Mouse (Mus musculus) frontal cortex, adult 2 months (tissue): ENCODE results near the gene Rars. TPM values are rescaled to one million over a fixed set of nuclear protein-coding genes. Genes with fewer than 3 reads are reported as not detected.
"Not testable (repeated sequence)": the region's sequence is repeated elsewhere in the genome, so short reads cannot be mapped to it uniquely, and the experiment has no call there.

Source experiments
- DNase-seq, 2 experiments: peaks; one replicate each; pipeline ENCODE4 v3.0.0; 2022; ENCODE audit warnings: low spot score in 1 of 2; ENCODE audit errors: extremely low spot score in 1 of 2
- polyA plus RNA-seq: library from polyadenylated mRNA; depleted of rRNA; stranded (reverse); fragments of >200 nt; gene quantifications from 2 replicates; pipeline ENCODE4 v1.2.3, GENCODE M21; 2012; rRNA removed

Rars gene
- polyA plus RNA-seq: 45.9 and 46.0 TPM in 2 replicates

DNA sequence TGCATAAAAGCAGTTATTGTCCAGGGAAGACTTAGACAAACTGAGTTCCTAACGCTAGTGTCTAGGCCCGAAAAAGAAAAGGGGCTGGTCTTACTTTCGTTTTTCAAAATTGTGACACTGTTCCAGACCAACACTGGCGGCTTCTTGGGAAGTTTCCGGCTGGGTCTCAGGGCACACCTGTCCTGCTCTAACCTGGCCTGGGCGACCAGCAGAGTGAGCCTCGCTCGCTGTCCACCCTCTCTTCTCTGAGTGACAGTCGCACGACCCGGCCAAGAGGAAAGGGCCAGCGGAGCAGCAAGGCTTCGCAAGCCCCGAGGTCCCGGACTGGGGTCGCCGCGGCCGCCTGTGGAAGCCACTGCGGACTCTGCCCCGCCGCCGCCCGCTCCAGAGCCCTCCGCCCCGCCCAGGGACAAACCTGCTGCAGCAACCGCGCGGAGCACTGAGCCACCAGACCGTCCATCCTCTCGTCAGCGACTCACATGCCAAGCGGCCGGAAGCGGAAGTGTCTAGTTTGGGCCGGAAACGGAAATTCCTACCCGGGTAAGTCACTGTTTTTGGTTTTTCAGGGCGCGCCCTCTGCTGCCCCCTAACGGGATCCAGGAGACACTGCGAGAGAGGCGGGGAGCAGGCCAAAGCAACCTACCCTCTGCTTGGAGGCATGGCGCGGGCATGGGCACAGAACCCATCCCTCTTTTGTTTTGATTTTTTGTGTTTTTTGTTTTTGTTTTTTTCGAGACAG is at the start of gene Rars:
Gene Rars, minus strand, starts transcription at position 485 of the 739 bp plus-strand sequence.
- DNase-seq: peak; percentile 89 to 98

DNA sequence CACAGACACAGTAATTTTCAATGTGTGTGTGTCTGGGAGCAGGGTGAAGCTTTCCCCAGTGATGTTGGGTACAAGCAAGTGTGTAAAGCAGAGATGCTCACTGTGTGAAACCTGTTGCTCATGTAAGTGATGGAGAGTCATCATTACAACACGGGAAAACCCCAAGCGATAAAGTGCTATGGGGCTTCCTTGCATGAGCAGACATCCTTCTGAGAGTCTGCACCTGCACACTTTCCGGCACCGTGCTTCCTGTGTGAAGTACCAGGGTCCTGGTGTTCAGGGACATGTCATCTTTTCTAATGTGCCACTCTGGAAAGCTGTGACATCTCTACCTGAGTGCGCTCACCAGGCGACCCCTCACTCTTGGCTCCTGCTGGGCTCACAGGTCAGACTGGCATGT is 48.5 kb upstream of the Rars start:
- DNase-seq: no peak

DNA sequence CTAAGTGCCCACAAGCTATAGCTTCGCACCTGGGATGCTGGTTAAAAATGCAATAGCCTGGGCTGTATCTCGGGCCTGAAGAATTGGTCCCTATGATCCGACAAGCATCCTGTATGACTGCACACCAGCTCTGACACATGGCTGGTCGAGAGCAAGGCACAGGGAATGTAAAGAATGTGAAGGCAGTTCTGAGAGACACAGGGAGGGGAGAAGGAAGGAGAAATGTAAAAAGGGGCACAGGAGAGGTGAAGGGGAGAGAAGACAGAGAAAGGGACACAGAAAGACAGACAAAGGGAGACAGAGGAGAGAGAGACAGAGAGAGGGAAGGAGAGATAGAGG is 44.2 kb upstream of the Rars start:
- DNase-seq: no peak

DNA sequence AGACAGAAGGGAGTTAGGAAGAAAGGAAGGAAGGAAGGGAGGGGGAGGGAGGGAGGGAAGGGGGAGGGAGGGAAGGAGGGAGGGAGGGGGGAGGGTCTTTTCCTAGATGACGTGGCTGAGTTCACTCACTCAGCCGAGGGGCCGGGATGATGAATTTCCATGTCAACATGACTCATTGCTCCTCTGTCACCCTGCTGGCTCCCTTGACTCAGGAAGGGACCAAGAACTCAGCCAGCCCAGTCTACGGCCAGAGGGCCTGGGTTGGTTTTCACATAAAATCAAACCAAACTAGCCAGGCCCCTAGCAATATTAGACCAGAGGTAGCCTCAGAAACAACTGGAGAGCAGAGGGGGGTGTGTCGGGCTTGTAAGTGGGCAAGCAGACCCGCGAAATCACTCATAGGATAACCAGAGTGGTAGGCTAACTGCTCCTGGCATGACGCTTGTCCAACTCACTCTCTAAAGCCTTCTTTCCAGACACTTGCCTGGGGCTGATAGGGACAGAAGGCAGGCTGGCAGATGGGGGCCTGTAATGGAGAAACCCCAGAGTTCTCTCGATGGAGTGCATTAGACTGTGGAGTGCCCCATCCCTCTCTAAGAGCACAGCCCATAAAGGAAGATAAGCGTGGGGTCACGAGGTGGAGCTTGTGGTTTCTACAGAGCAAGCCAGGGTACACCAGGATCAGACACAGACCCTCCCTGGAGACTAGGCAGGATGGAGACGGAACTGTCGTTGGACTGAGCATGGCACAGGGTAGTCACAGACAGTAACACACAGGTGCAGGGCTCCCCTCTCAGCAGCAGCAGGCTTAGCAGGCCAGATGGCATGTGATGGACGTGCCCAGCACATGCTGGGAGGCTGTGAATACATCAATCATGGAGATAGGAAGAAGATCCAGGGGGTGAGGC is 43.6 kb upstream of the Rars start:
- DNase-seq: no peak

DNA sequence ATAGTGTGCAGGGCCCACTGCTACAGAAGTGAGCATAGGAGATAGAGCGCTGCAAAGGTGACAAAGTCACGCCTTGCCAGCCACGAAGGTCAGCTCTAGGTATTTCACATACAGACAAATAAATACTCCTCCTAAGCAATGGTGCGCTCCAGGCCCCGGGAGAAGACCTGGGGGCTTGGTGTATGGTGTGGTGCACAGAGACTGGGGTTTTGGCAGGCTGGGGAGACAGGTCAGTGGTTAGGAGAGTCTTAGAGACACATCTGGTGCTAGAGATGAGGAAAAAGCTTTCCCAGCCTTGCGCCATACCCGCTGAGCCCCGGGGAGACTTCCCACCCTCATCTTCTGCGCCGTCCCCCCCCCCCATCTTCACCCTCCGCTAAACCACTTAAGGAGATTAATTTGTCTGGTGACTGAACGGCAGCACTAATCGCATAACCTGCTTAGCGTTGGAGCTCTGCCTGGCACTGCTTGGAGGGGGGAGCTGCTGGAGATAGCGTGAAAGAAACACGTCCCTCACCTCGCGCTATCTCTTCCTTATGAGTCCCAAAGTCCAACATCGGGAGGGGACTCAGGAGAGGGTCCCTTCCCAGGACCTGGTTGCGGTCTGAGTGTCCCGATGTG is 39.4 kb upstream of the Rars start:
- no peak for DNase-seq

DNA sequence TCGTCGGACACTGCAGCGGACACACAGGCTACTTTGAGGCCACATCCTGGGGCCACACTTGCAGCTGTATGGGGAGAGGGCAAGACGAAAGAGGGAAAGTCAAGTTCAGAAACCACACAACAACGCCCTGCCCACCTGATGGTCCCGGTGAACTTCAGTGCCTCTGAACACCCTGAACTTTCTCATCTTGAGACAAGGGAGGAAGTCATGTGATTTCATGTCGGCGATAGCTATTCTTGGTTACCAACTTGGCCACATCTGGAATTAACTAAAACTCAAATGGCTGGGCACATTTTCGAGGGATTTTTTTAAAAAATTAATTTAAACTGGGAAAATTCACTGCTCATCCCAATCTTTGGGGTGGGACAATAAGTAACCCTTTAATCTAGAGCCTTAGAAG is 36.7 kb upstream of the Rars start:
- no peak for DNase-seq

DNA sequence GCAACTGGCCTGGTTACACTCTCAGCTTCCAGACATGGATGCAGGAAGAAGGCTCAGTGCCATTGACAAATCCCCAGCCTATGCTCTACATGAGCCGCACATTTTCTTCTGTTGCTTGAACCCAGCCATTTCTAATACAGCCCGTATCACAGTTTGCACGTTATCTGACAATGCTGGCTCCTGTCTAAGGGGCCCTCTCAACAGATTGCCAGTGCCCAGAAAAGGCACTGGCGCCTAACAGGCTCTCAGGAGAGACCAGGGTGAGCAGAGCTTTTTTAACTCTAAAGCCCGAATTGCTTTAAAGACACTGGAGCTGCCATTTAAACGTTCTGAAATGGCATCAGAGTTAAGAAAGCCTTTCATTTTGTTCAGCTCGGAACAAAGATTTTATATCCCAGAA is 31.8 kb upstream of the Rars start:
- no peak for DNase-seq

DNA sequence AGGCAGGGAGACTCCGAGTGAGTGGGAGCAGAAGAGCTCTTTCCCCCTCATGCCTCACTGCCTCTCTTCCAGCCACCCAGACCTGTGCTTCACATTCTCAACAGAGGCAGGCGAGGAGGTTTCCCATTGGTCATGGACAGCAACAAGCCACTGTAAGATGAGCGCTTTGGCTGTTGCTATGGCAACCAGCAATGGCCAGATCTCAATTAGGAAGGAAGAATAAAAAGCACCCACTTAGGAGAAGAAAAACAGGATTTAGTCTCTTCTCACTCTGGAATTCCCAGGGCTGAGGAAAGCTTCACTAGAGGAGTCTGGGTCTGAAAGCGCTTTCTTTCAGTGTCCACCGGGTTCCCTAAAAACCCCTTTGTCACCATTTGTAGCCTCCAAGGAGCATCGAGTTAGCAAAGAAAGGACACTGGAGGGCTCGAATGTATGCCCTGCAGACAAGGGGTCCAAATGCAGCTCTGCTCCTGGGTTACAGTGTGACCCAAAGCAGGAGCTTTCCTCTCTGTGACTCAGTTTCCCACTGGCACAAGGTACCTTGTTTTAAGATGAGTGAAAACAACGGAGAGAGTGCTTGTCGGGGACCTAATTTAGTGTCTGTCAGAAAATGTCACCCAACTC is 30.8 kb upstream of the Rars start:
- DNase-seq: peak; percentile 80 to 83

DNA sequence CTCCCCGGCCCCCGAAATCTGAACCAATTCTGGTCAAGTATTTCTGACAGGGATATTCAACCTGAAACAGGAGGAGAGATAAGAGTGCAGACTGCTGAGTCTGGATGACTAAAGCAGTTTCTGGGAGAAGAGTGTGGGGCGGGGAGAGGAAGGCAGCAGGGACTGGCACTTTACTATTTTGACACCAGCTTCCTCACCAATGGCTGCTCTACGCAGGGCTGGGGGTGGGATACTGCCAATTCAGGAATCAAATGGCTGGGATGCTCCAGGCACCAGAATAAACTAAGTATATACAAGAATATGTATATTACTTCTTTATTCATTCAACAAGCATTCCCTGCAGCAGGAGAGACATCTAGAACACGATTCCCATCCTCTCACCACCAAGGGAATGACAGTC is 29.3 kb upstream of the Rars start:
- no peak for DNase-seq

DNA sequence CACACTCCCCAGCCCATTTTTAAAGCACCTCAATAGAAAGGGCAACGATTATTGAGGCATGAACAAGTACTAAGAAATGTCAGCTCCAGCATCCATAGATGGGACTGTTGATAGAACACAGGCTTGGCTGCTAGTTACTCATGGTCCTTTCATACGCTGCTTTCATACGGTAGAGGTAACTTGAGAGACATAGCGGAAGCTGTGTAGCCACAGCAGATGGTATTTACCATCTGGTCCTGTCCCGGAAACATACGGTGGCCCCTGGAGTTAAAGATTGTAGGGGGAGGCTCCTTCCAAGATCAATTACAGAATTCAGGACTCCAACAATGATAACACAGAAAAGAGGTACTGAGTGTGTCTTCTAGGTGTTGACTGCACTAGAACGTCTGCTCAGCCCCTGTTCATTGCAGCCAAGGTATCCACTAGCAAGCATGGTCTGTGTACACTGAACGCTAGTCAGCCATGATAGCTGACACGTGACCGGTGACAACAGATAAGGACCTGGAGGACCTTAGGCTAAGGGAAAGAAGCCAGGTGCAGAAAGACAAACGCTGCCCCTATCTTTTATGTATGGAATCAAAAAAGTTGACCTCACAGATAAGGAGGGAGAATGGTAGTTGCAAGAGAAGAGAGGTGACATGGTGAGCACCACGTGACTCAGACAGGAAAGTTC is 23.2 kb upstream of the Rars start:
- DNase-seq: no peak

DNA sequence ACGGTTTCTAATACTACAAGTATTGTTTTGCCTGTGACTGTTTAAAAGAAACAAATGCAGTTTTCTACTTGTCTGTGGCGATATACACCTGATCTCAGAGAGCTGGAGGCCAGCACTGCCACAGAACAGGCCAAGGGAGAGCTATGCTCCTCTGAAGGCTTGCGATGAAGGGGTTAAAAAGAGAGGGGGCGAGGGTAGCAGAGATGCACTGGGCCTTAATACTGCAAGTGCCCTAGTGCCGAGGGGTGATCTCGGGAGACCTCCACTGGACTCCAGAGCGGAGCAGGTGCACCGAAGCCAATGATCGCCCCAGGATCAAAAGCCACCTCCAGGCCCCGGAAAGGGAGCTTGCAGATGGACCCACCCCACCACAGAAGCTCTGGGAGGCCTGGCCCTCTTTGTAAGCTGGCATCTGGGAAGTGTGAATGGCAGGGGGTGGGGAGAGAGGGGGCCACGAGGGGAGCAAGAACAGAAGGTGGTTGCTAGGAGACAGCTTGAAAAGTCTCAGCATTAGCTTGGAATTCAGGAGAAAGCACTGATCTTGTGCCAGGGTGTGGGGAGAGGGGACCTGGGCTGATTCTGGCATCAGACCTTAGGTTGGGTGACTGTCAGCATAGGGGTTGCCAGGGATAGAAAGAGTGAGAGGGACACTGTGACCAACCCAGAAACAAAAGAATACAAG is 22.2 kb upstream of the Rars start:
- peak; percentile 38 to 63 for DNase-seq

DNA sequence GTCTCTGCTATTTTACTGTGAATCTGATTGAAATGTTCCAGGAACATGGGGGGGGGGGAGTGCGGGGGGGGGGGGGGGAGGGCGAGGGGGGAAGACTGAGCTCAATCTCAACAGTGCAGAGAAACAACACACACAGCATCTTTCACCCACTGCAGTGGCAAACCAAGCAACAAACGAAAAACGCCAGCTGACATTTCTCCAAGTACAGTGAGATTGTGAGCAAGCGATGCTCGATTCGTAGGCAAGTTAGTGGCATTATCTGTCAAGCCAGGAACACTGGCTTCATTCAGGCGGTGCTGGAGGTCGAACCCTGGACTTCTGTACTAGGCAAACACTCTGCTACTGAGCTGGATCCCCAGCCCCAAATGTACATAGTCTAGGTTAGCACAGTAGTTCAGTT is 21.3 kb upstream of the Rars start:
- DNase-seq: no peak

DNA sequence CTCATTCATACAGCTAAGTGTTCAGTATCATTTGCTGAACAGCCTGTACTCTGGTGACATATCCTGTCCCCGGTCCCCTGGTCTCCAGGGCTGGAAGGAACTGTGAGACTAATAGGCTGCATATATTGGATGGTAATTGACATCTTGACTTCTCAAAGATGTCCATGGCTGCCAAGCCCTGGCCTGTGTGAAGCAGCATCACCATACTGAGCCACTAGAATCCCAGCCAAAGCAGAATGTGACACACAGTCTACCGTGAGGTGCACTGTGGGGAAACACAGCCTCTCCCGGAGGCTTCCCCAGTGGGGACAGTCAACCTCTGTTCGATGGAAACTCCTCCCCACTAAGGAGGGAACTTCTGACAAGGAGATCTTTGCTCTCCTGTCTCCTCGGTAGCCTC is 20.6 kb upstream of the Rars start:
- no peak for DNase-seq

DNA sequence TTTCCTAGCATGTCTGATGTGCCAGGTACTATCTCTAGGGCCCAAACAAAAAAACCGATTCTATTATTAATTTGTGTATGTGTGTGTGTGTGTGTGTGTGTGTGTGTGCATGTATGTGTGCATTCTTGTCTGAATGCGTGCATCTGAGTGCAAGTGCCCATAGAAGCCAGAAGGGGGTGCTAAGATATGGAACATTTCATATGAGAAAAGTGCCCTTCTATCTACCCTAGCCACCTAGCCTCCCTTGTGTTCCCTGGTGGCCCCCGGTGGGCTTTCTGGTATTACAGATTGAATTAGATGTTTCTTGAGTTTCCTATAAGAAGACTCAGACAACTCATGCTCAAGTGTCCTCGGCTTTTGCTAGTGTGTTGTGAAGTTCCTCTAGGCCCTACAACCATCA is 19.3 kb upstream of the Rars start:
- no peak for DNase-seq

DNA sequence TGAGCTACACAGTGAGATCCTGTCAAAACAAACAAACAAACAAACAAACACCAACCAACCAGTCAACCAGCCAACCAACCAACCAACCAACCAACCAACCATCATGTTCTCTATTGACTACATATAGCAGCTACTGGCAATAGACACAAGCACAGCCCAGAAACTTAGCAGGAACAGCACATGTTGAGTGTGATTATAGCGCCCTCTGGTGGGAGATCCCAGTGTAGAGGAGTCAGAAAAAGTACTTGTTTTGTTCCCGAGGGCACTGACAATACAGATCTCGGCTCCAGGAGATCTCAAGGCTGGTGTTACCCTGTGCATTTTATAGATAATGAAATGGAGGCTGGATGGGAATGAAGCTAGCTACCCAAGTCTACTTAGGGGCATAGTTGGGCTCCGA is 18.4 kb upstream of the Rars start:
- DNase-seq: peak in 1 of 2 experiments; percentile 63

DNA sequence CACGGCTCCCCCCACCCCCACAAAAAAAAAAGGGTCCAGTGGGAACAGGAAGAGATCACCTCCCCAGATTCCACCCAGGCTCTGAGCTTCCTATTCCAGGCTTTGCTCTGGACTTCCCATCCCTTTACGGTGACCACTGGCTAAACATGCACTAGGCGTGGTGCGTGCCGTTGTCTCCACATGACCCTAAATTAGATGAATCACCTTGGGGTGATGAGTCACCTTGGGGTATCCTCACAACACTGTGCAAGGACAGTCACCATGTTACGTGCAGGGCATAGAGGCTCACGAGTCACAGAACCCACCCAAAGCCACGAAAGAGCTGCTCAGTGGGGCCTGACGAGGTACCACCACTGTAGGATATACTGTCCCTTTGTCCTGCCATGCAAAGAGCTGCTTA is 10.0 kb upstream of the Rars start:
- no peak for DNase-seq

DNA sequence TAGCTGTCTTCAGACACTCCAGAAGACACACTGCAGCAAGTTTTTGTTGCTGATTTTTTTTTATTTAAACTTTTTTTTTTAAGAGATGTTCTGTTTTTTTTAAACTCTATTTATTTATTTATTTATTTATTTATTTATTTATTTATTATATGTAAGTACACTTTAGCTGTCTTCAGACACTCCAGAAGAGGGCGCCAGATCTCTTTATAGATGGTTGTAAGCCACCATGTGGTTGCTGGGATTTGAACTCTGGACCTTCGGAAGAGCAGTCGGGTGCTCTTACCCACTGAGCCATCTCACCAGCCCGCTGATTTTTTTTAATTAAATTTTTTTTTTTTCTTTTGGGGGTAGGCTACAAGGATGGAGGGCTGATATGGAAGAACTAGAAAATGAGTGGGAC is 8.3 kb upstream of the Rars start:
- DNase-seq: not testable (repeated sequence)

DNA sequence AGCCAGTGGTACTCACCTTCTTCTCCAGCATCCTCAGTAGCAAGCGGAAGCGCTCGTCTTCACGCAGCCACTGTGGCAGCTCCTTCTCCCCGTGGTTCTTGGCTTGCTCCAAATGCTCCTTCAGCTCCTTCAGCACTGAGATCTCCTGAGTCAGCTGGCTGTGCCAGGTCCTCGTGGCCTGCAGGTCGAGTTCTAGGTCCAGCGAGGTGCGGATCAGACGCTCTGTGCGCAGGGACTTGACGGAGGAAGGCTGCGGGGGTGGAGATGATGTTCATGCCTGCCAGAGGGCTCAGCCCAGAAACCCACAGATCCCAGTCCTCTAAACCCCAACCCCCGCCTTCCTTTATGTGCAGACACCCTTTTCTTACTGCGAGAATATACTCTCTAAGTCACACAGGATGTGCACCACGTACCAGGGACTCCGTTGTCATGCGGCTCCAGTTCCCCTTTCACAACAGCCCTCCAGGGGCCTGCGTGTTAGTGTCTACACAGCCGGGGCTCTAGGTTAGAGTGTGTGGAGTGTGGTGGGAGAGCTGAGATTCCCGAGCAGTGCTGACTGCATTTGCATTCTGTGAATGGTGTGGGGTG is 7.5 kb upstream of the Rars start:
- DNase-seq: no peak

DNA sequence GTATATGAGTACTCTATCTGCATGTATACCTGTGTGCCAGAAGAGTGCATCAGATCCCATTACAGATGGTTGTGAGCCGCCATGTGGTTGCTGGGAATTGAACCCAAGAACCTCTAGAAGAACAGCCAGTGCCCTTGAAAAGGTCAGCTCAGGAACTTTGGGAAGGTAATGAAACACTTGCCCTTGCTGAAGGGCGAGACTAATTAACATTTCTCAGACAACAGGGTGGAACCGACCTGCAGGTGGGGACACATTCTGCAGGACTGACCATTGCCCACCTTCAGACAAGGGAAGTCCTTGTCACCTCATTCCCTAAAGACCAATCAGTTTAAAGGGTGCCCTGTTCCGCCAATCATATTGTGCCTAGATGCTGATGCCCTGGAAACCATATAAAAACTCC is 6.5 kb upstream of the Rars start:
- DNase-seq: not testable (repeated sequence)

DNA sequence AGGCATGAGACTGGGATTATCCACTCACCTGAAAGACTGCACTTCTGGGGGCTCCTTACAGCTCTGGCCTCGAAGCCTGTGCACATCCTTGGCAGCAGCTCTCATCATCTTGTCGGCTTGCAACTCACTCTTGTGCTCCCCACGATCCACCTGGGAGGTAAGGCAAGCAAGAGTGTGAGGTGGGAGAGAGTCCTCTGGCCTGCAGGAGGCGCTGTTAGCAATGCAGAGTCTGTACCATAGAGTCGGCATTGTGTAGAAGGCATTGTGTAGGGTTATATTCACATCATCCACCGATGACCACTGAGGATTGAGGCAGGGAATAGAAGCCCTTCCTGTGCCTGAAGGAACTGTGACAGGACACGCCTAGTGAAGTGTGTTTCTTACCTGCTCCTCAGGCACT is 6.0 kb upstream of the Rars start:
- no peak for DNase-seq
